Mouse (Mus musculus) embryonic facial prominence, embryonic 10.5 days (tissue): ENCODE data around the gene Ppm1m. TPM values are rescaled to one million over a fixed set of nuclear protein-coding genes. Genes with fewer than 3 reads are reported as not detected.
A peak's percentile ranks its signal among the peaks of the same experiment; 100 is the strongest.

ENCODE experiments used
- microRNA counts: library from miRNA; unstranded; fragments of <30 nt; microRNA quantifications from one replicate; lab custom pipeline; 2017
- microRNA-seq: library from miRNA; unstranded; fragments of <30 nt; microRNA quantifications from one replicate; pipeline ENCODE4, GENCODE M21; 2017
- polyA plus RNA-seq: library from polyadenylated mRNA; unstranded; fragments of >200 nt; fragmentation: Nextera tagmentation; extraction: Ambion mirVana; gene quantifications from 2 replicates; pipeline ENCODE4 v1.2.1, GENCODE M21; 2016

The Ppm1m gene
- polyA plus RNA-seq, 1 experiment from 2014 or later, result 54.1 TPM

MicroRNAs encoded within 50 kb of the gene (microRNA counts, 519-probe panel; counts per million panel counts)
- microRNA mmu-let-7g (lab: Ali Mortazavi, UCI), result 5,592 counts per million, percentile 92 among the panel's probes with 10 or more counts

Small RNA genes lying within 50 kb of the gene (microRNA-seq; reads per million reads assigned to microRNA genes)
- gene Mir135a-1 (58.3 reads per million, percentile 43 among the genes with 10 or more reads in this experiment), gene Mirlet7g (3,563 reads per million, percentile 86 among the genes with 10 or more reads in this experiment)

Other genes starting within 250 kb of the Ppm1m start
- not detected in 2 replicates for gene Col6a5, start 239.1 kb downstream of the Ppm1m start, polyA plus RNA-seq
- gene Col6a4, start 103.0 kb downstream of the Ppm1m start, polyA plus RNA-seq, result 0.09 and 0.25 TPM in 2 replicates
- gene Glyctk, start 41.6 kb downstream of the Ppm1m start, polyA plus RNA-seq, result 2.4 and 2.9 TPM in 2 replicates
- 28.4 and 28.8 TPM in 2 replicates for gene Wdr82, start 28.8 kb downstream of the Ppm1m start, polyA plus RNA-seq
- gene Twf2, start 3.4 kb upstream of the Ppm1m start, polyA plus RNA-seq, result 69.5 and 74.7 TPM in 2 replicates
- gene Tlr9, start 22.9 kb upstream of the Ppm1m start, polyA plus RNA-seq, result not detected in 2 replicates
- gene Alas1, start 48.9 kb upstream of the Ppm1m start, polyA plus RNA-seq, result 72.1 and 80.7 TPM in 2 replicates
- gene Poc1a, start 81.3 kb upstream of the Ppm1m start, polyA plus RNA-seq, result 39.9 and 46.4 TPM in 2 replicates
- gene Dusp7, start 168.9 kb upstream of the Ppm1m start, polyA plus RNA-seq, result 29.5 and 30.8 TPM in 2 replicates
- 1,047 and 1,078 TPM in 2 replicates for gene Rpl29, start 229.7 kb upstream of the Ppm1m start, polyA plus RNA-seq
- 43.2 and 46.1 TPM in 2 replicates for gene Acy1, start 238.6 kb upstream of the Ppm1m start, polyA plus RNA-seq
- 6.0 and 6.4 TPM in 2 replicates for gene Abhd14b, start 247.7 kb upstream of the Ppm1m start, polyA plus RNA-seq
- gene Abhd14a, start 247.9 kb upstream of the Ppm1m start, polyA plus RNA-seq, result 40.1 and 40.4 TPM in 2 replicates